Mouse (Mus musculus): Measurements from ENCODE around the gene Snx33.
"Not testable (repeated sequence)": the region's sequence is repeated elsewhere in the genome, so short reads cannot be mapped to it uniquely, and the experiment has no call there.

Snx33 gene

DNA sequence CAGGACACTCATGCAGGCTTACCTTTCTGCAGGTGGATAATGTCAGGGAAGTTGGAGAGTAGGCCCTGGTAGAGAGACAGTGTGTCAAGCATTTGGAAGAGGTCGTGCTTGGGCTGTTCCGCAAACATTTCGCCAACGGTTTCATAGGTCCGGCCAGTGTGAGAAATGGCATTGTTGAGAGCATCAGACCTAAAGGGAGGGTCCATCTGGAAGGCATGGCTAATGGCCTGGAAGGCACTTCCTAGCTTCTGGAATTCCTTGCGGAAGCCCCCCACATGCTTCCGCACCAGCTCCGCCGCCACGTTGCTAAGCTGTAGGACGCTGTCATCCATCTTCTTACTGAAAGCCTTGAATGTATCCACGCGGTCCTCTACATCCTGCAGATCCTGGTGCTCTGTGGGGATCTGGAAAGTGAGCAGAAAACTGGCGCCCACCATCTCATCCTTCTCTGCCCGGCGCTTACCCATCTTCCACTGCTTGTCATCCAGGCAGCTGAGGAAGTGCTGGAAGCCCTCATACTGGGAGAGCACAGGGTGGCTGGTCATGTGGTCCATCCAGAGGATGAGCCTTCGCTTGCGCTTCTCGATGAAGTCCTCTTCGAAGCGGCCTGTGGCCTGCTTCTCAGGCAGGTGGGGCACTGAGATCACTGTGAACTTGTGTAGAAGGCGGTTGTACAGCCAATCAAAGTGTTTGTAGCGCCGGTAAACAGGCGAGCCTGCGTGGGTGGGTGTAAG lies 2.7 kb downstream of the Snx33 start:
- no peak for DNase-seq (ENCODE audit: low spot score in 2 of 2)

DNA sequence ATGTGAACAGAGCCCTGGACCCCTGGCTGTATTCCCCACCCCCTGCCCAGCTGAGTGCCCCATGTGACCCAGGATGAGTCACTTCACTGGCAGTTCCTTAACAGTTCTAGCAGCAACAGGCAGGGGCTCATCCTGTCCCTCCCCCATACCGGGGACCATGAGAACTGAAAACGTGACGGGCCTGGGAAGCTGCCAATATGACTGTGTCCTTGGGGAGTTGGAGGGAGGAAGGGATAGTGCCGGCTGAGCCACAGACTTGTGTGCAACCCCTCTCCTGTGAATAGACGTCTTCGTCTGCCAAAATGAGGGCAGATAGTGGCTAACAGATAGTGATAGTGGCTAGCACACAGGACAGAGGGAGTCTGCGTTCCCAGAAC lies 3.5 kb downstream of the Snx33 start:
- DNase-seq (ENCODE audit: low spot score in 2 of 2), result no peak

DNA sequence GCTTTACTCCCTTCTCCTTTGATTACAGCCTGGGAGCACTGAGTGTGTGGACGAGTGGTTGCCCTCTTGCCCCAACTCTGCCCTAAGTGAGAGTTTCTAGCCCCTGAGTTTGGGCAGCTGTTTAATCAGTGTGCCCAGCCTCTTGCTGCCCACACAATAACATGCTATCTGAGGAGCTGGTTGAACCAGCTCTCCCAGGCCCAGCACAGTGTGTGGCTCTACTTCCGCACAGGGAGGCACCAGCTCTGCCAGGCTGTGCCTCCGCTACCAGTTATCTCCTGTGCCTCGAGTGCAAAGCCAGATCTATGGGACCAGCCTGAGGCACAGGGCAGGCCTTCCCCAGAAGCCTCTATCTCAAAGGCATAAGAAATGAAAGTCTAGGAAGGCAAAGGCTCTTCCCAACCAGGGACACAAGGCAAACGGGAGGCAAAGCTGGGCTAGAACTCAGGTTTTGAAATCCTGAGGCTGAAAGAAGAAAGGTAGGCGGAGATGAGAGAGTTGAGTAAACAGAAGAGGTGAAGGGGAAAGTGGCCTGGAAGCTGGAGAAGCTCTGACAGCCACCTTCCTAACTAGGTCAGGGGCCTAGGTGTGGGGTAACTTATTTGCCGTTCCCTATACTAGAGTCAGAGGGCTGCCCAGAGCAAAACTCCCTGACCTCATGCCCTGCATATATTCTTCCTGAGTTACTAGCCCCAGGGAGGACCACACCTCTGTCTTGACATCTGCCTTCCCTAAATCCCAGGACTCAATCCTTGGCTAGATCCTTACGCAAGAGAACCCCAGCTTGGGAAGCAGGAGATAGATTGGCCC lies 4.1 kb downstream of the Snx33 start:
- no peak for DNase-seq (ENCODE audit: low spot score in 2 of 2)

DNA sequence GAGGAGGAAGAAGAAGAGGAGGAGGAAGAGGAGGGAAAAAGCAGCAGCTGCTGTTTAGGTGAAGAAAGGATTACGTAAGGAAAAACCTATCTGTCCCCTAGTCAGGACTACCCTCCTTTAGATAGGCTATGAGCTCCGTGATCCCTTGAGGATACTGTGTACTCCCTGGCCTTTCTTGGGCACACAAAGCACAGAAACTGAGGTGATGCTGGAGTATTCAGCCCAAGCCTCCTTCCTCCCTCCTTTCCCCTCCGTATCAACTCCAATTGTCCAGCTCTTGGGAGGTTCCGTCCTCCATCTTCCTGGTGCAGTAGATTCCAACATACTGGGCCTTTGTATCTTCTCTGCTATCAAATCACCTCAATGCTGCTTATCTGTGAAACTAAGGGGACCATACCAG lies 5.4 kb downstream of the Snx33 start:
- DNase-seq (ENCODE audit: low spot score in 2 of 2), result no peak

DNA sequence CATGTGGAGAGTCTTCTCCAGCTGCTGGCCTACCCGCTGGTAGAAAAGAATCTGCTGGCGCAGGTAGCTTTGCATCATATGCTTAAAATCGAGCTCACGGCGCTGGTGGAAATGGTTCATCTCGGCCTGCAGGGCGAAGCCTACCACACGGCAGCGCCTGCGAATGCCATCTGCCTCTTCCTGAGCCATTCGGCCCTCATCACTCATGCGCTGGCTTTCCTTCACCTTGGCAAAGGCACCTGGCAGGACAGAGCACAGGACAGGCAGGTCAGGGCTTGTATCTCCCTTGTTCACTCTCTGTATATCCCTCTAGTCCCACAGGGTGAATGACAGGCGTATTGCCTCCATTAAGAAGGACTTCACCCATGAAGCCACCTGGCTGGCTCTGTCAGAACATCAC lies 9.7 kb downstream of the Snx33 start:
- DNase-seq (ENCODE audit: low spot score in 2 of 2), result no peak

DNA sequence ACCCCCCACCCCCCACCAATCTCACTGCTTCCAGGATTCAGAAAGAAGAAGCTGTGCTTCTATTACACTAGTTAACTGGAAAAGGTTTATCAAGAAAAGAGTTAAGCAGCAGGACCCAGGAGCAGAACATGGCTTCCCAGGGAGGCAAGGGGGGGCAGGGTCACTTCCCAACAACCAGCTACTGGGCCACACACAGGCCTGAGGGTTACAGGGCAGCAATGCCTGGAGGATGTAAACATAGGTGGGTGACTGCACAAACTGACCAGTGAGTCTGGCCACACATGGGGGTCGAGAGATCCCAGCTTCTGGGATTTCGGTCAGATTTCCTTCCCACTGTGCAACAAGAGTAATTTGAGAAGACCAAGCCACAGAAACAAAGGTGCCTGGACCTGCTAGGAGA lies 11.0 kb downstream of the Snx33 start:
- no peak for DNase-seq (ENCODE audit: low spot score in 2 of 2)

DNA sequence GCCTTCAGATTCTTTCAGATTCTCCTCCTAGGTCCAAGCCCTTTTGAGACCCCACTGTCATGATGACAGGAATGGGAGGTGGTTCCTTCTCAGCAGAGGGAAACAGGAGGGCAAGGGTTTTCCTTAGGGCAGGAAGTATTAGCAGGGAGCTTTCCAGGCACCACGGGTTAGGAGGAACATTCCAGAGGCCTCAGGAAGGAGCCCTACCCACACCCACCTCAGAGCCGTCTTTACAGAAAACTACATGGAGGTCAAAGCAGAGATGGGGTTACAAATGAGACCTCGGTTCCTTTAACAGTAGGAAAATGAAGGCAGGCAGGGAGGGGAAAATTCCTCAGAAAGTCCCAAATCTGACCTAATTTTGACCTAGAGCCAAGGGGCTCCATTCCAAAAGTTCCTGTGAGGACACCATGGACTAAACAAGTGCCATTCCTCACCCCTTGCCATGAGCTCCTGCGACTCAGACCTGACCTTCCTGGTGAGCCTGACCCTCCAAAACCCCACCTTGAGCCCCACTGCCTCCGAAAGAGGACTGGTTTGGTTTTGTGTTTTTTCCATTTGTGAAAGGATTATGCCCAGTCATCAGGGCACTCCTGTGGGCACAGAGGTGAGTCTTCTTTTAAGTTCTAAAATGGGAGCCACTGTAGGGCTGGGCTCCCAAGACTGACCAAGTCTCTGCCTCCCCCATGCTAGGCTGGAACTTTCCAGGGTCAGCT lies 12.3 kb downstream of the Snx33 start:
- DNase-seq (ENCODE audit: low spot score in 2 of 2), result no peak

DNA sequence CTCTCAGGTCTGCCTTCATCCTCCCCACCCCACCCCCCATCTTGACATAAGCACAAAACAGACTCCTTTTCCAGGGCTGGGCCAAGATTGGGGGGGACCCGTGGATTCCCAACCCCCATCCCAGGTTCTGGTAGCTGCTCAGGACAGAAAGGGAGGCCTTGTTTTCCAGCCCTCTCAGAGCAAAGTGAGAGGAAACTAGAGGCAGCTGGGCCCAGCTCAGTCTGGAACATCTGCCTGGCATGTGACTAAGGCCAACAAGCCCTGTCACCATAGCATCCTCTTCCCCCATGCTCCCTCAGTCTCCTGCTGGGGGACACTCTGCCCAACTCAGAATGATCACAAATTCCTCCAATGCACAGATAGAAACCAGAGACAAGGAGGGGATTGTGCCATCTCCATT lies 13.1 kb downstream of the Snx33 start:
- no peak for DNase-seq (ENCODE audit: low spot score in 2 of 2)

DNA sequence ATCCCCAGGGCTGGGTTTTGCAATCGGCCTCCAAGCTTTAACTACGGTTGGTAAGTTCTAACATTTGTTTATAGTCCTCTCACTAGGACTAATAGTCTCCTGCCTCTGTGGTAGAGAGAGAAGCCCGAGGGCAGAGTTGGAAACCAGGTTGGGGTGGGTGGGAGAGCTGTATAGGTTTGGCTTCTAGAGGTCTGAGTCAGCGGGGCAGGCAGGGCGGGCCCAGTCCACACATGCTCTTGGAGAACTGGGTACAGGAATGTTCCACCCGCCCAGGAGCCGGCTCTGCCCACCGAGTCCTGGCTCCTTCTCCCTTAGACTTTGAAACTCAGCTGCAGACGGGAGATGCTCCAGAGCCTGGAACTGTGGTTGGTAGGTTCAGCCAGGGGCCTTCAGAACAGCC lies 14.2 kb downstream of the Snx33 start:
- no peak for DNase-seq (ENCODE audit: low spot score in 2 of 2)

DNA sequence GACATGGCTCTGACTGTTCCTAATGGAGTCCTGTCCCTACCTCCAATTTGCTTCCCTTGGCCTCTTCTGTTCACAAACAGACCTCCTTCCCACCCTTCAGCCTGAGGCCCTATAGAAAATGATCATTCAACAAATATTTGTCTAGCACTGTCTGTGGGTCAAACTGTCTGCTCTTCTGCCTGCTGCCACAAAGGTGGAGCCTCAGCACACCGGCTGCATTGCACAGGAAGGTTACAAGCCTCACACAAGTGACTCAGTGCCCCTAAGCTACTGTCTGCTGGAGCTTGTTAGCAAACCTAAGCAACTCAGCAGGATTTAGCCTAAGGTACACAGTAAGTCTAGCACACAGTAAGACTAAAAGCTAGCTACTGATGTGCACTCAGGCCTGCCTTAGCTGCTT lies 17.2 kb downstream of the Snx33 start:
- DNase-seq (ENCODE audit: low spot score in 2 of 2), result no peak

DNA sequence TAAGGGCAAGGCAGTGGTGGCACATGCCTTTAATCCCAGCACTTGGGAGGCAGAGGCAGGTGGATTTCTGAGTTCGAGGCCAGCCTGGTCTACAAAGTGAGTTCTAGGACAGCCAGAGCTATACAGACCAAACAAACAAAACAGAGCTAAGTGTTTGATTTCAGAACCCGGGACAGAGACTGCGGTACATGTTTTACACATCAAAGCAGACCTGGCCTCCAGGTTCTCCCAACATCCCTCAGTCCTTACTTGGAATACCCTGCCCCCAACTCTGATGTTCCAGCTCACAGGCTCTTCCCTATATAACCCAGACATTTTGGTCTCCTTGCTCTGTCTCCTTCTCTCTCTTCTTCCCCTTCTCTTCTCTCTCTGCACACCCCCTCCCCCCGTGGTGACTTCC lies 18.2 kb downstream of the Snx33 start:
- DNase-seq (ENCODE audit: low spot score in 2 of 2), result not testable (repeated sequence)

DNA sequence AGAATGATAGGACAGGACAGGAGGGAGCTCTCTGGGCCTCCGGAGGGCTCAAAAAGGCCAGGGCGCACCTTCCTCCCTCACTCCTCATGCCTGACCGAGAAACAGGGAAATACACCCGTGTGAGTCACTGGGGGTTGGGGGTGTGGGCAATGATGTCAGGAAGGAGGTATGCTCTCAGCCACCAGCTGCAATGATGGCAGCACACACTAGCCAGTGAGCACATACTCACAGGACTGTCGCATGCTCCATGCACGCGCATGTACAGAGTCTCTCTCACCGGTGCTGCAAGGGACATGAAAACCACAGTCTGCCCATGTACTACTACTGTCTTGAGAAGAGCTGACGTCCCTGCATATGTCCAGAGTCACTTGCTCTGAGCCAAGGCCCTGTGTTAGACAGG lies 20.6 kb downstream of the Snx33 start:
- DNase-seq (ENCODE audit: low spot score in 2 of 2), result no peak

DNA sequence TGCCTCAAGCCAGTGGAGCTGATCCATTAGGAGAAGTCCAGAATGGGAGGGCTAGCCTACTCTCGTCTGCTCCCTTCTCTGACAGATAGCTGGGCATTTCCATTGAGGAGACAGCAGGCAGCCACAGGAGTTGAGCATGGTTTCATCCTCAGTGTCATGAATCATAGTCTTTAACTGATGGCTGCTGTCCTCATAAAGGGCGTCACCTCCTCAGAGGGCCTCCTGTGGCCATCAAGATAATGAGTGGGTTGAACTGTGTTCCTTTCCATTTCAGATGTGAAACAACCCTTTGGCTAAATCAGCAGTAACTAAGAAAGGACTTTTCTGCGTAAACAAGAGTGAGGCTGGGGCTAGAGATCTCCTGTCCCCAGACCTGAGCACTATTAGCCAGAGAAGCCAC lies 24.5 kb downstream of the Snx33 start:
- no peak for DNase-seq (ENCODE audit: low spot score in 2 of 2)

DNA sequence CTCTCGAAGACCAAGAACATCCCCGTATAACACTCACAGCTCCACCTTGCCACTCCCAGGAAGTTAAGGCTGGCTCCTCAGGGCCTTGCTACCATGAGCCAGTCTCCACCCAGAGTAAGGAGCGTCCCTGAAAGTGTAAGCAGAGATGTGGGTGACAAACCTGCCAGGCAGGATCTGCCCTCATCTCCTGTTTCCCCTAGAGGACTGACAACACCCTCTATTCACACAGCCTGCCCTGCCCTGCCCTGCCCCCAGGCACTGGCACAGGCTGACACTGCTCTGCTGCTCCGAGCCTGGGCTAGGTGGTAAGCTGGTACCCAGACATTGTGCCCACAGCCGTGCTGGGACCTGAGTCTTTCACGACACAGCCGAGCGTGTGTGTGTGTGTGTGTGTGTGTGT lies 27.0 kb downstream of the Snx33 start:
- DNase-seq (ENCODE audit: low spot score in 2 of 2), result no peak

DNA sequence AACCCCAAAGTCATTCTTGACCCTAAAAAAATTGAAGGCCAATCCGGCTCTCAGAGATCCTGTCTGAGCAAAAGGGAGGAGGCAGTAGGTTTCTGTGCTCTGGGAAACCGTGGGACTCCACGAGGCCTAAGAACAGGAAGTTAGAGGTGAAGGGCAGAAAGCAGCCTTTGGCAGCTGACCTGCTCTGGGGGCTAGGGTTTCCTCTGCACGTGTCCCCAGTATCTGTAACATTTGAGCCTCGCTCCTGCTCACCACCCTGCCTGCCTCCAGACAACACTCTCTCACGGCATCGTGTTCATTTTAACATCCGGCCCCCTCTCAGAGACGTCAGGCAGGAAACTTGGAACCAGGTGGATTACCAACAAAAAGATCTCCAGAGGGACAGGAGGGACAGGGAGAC lies 27.6 kb downstream of the Snx33 start:
- DNase-seq (ENCODE audit: low spot score in 2 of 2), result peak in 1 of 2 experiments; percentile 18

DNA sequence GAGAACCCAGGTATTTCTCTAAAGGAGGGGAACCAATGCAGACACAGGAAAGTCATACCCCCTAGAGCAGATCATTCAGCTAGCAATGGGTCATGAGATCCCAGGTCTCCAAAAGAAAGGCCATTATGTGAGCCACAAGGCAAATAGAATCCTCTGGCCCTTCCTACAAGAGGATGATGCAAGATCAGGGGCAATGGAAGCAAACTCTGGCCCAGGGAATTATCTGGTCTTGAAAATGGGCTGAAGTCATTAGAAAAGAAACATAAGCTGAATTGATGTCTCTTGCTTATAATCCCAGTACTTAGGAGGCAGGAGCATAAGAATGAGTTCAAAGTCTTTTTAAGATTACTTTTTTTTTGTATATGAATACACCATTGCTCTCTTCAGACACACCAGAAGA lies 28.1 kb downstream of the Snx33 start:
- DNase-seq (ENCODE audit: low spot score in 2 of 2), result no peak

DNA sequence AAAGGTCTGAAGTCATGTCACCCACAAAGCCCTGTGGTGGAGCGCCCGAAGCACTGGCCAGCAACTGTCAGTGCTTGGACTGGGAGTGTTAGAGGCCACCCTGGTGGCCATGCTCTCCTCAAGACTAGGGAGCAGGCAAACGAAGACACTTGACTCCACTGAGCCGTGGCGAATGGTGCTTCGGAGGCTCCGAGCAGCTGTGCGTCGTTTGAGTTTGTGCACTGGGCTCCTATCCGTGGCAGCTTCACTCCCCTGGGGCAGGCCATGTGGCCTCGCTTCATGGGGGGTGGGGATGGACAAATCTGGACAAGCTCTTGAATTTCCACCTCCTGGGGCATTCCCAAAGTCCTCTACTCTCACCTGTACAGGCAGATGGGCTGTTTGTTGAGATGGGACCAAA lies 28.8 kb downstream of the Snx33 start:
- no peak for DNase-seq (ENCODE audit: low spot score in 2 of 2)

DNA sequence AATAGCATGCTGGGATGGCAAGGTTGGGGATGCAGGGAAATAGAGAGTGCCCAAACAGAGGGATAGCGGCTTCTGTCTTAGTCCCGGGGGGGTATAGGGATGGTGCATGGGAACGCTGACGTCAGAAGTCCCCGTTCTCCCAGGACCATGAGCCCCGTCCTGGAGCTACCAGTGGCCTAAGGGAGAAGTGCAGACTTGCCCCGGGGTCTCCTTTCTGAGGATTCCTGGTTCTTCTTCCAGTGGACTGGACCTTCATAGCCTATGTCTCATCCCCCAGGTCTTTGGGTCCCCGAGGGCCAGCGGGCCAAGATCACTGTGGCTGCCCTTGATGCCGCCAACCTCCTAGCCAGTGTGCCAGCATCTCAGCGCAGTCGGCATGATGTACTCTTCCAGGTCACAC lies 31.4 kb downstream of the Snx33 start:
- DNase-seq (ENCODE audit: low spot score in 2 of 2), result no peak

DNA sequence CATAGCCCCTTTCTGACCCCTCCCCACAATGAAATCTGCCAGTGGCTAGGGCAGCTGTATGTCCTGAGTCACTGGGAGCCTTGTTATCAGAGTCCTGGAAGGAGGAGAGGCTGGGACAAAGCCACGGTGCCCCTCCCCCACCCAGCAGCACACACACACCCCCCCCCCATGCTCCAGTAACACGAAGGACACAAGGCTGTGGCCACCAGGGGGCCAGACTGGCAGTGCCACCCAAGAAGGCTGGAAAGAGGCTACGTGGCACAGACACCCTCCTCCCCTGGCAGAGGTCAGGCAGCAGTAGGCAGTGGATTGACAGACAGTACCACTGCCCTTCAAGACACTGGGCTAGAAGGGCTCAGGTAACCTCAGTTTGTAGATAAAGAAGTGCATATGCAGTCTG lies 34.2 kb downstream of the Snx33 start:
- DNase-seq (ENCODE audit: low spot score in 2 of 2), result peak in 1 of 2 experiments; percentile 17

DNA sequence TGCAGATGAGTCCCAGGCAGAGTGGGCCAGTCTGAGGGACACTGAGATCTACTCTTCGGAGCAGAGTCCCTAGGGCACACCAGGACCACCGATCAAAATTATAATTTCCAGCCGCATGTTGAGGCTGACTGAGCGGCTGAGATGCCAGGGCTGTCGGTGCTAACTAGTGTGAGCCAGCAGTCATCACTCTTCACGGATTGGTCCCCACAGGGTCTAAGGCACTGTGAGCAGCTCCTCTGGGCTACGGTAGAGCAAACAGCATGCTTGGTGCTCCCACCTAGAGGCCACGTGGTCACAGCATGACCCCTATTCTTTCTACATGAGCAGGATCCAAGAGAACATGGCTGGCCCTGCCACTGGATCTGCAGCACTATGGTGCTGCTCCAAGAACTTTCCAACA lies 34.9 kb downstream of the Snx33 start:
- no peak for DNase-seq (ENCODE audit: low spot score in 2 of 2)

DNA sequence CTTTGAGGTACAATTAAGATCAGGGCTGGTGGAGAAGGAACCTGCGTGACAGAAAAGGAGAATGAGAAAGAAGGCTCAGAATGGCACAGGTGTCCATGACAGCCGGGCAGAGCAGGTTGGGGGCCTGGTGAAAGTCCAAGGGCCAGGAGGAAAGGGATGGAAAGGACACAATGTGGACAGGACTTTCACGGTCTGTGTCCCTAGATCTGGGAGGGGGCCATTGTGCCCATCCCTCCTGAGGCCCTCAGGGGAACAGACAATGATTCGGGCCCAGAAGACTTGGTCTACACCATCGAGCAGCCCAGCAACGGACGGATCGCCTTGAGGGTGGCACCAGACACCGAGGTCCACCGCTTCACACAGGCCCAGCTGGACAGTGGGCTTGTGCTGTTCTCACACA lies 36.1 kb downstream of the Snx33 start:
- no peak for DNase-seq (ENCODE audit: low spot score in 2 of 2)

DNA sequence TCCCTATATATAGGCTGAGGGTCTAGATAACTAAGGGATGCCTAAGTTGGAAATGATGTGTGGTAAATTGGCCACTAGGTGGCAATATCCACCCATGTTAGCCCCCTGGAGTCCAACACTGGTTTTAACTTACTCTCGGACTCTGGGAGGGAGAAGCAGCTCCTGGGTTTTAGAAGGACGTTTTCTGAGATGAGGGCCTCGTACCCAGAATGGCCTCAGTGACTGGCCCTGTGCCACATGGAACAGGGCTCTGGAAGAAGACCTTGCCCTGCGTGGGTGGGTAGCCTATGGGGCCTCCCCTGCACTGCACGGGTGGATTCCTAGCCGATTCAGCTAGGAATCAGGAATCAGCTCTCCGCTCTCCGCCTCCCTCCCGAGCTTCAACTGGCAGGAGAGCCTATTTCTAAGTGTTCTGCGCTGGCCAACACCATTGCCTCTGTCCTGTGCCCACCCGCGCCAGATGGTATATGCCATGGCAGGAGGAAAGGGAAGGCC lies 36.6 kb downstream of the Snx33 start:
- DNase-seq (ENCODE audit: low spot score in 2 of 2), result peak; percentile 52 to 64

Data from natural killer cell, adult 2 months (primary cell).